Mouse (Mus musculus) forebrain, embryonic 13.5 days (tissue): Measurements from ENCODE around the gene Mymk. TPM values are rescaled to one million over a fixed set of nuclear protein-coding genes. Genes with fewer than 3 reads are reported as not detected.

Source experiments
- ATAC-seq: fragments of 200-750 bp; cut with Nextera tagmentation; 2 replicates; pipeline ENCODE4 v1.8.0; 2017
- H3K27ac ChIP-seq: fragments of 300-500 bp; sonication (generic); 2 replicates; pipeline ENCODE4 v1.5.1; 2015; ENCODE audit warnings: inconsistent platforms, mild to moderate bottlenecking, moderate library complexity
- H3K27me3 ChIP-seq: fragments of 300-500 bp; sonication (generic); 2 replicates; pipeline ENCODE4 v1.6.1; 2015; ENCODE audit warnings: mild to moderate bottlenecking, inconsistent platforms
- H3K36me3 ChIP-seq: fragments of 300-500 bp; sonication (generic); 2 replicates; pipeline ENCODE4 v1.6.1; 2015; ENCODE audit warnings: mild to moderate bottlenecking, inconsistent platforms; ENCODE audit not compliant: poor library complexity, severe bottlenecking
- H3K4me1 ChIP-seq: fragments of 300-500 bp; sonication (generic); 2 replicates; pipeline ENCODE4 v1.6.1; 2015; ENCODE audit warnings: inconsistent platforms
- H3K4me2 ChIP-seq: fragments of 300-500 bp; sonication (generic); 2 replicates; pipeline ENCODE4 v1.6.1; 2015; ENCODE audit warnings: inconsistent platforms, mild to moderate bottlenecking, moderate library complexity
- H3K4me3 ChIP-seq: fragments of 300-500 bp; sonication (generic); 2 replicates; pipeline ENCODE4 v1.5.1; 2015; ENCODE audit warnings: mild to moderate bottlenecking, inconsistent platforms
- H3K9ac ChIP-seq: fragments of 300-500 bp; sonication (generic); 2 replicates; pipeline ENCODE4 v1.6.1; 2015; ENCODE audit warnings: mild to moderate bottlenecking, inconsistent platforms
- H3K9me3 ChIP-seq: fragments of 300-500 bp; sonication (generic); replicated peaks from 2 replicates; pipeline ENCODE4 v1.6.1; 2016; ENCODE audit warnings: inconsistent platforms
- WGBS: fragments of 180-500 bp; shearing (Covaris S2); methylation state at CpG from one replicate; pipeline ENCODE4 v1.1.7; 2015; 5-methylcytosine and 5-hydroxymethylcytosine counted together
- polyA plus RNA-seq: library from polyadenylated mRNA; unstranded; fragments of >200 nt; fragmentation: Nextera tagmentation; extraction: Ambion mirVana; gene quantifications from 2 replicates; pipeline ENCODE4 v1.2.1, GENCODE M21; 2015

The Mymk gene
- polyA plus RNA-seq, 1 experiment from 2014 or later: not detected

- Histone ChIP-seq H3K27ac (no peak within 1 kb of the TSS), H3K4me1 (peaks cover 16% of the 10 kb centered on the region), H3K36me3 (no peaks in the 10 kb centered on the region), H3K4me3 (peak within 1 kb of the TSS; percentile 37), H3K9ac (peak within 1 kb of the TSS; percentile 55), H3K4me2 (peak within 1 kb of the TSS; percentile 67), H3K9me3 (no peaks in the 10 kb centered on the region), H3K27me3 (peaks cover 22% of the 10 kb centered on the region)
- WGBS: 2% methylated on average over 38 of the region's 38 CpGs
- ATAC-seq: peak; percentile 99
Observed at GRCm38 (mm10) chr2:27027618-27028436, 44.2 kb downstream of the Mymk start, which contains the start of gene Slc2a6. TSS of gene Slc2a6 (minus strand) at chr2:27027998.

- Histone ChIP-seq H3K4me2 (peak overlapping the region; percentile 67), H3K9ac (peak overlapping the region; percentile 55), H3K27me3 (peaks cover 22% of the 10 kb centered on the region), H3K36me3 (0 out of 2 replicates have a peak, but pooled peaks cover under 1% of the 10 kb centered on the region), H3K9me3 (no peaks in the 10 kb centered on the region), H3K4me3 (peak overlapping the region; percentile 37), H3K4me1 (peaks cover 16% of the 10 kb centered on the region), H3K27ac (no peak overlapping the region)
- 69% methylated on average over 10 of the region's 10 CpGs for WGBS
- no peak for ATAC-seq
Observed at GRCm38 (mm10) chr2:27026857-27027617, 44.9 kb downstream of the Mymk start.

- no peaks in the 10 kb centered on the region for H3K9me3 ChIP-seq
- H3K4me1 ChIP-seq: peaks cover 16% of the 10 kb centered on the region
- H3K36me3 ChIP-seq: 0 out of 2 replicates have a peak, but pooled peaks cover 8% of the 10 kb centered on the region
- peaks cover 22% of the 10 kb centered on the region for H3K27me3 ChIP-seq
- H3K27ac ChIP-seq: no peak overlapping the region
- H3K4me2 ChIP-seq: no peak overlapping the region
- no peak overlapping the region for H3K9ac ChIP-seq
- WGBS: 98% methylated on average over 3 of the region's 3 CpGs
- H3K4me3 ChIP-seq: no peak overlapping the region
- ATAC-seq: no peak
Observed at GRCm38 (mm10) chr2:27026332-27026731, 45.6 kb downstream of the Mymk start.

GRCm38 (mm10) chr2:27025545-27025944 is 46.4 kb downstream of the Mymk start:
- no peaks in the 10 kb centered on the region for H3K9me3 ChIP-seq
- H3K27me3 ChIP-seq: peaks cover 20% of the 10 kb centered on the region
- ATAC-seq: no peak
- WGBS: 89% methylated on average over 3 of the region's 3 CpGs
- peaks cover 16% of the 10 kb centered on the region for H3K4me1 ChIP-seq
- H3K4me3 ChIP-seq: no peak overlapping the region
- H3K9ac ChIP-seq: no peak overlapping the region
- no peak overlapping the region for H3K27ac ChIP-seq
- H3K36me3 ChIP-seq: 0 out of 2 replicates have a peak, but pooled peaks cover 9% of the 10 kb centered on the region
- H3K4me2 ChIP-seq: no peak overlapping the region

GRCm38 (mm10) chr2:27024136-27024535 is 47.8 kb downstream of the Mymk start:
- no peak for ATAC-seq
- Histone ChIP-seq H3K9ac (no peak overlapping the region), H3K4me1 (peaks cover 16% of the 10 kb centered on the region), H3K27me3 (peaks cover 10% of the 10 kb centered on the region), H3K27ac (no peak overlapping the region), H3K36me3 (peaks cover 20% of the 10 kb centered on the region), H3K4me2 (no peak overlapping the region), H3K9me3 (no peaks in the 10 kb centered on the region), H3K4me3 (no peak overlapping the region)
- 88% methylated on average over 14 of the region's 14 CpGs for WGBS

GRCm38 (mm10) chr2:27022612-27023011 is 49.4 kb downstream of the Mymk start:
- 82% methylated on average over 6 of the region's 6 CpGs for WGBS
- Histone ChIP-seq H3K9ac (no peak overlapping the region), H3K9me3 (no peaks in the 10 kb centered on the region)

GRCm38 (mm10) chr2:27021103-27021502 is 50.9 kb downstream of the Mymk start:
- Histone ChIP-seq H3K4me1 (no peaks in the 10 kb centered on the region), H3K9me3 (no peaks in the 10 kb centered on the region), H3K36me3 (peaks cover 51% of the 10 kb centered on the region), H3K4me2 (no peak overlapping the region), H3K27me3 (no peaks in the 10 kb centered on the region), H3K9ac (no peak overlapping the region), H3K4me3 (no peak overlapping the region), H3K27ac (no peak overlapping the region)
- ATAC-seq: no peak
- 74% methylated on average over 1 of the region's 1 CpGs for WGBS

More at GRCm38 (mm10) chr2:27022612-27023011, 49.4 kb downstream of the Mymk start:
- Histone ChIP-seq H3K27ac (no peak overlapping the region), H3K27me3 (peaks cover 5% of the 10 kb centered on the region; the same call in 1 of the 2 replicates), H3K4me2 (no peak overlapping the region), H3K36me3 (peaks cover 35% of the 10 kb centered on the region), H3K4me3 (no peak overlapping the region), H3K4me1 (peaks cover 10% of the 10 kb centered on the region)
- ATAC-seq: no peak

GRCm38 (mm10) chr2:27019530-27019929 is 52.4 kb downstream of the Mymk start:
- peaks cover 66% of the 10 kb centered on the region for H3K36me3 ChIP-seq
- ATAC-seq: no peak
- H3K4me3 ChIP-seq: no peak overlapping the region
- H3K9me3 ChIP-seq: no peaks in the 10 kb centered on the region
- WGBS: 96% methylated on average over 2 of the region's 2 CpGs
- no peak overlapping the region for H3K27ac ChIP-seq
- H3K4me1 ChIP-seq: no peaks in the 10 kb centered on the region
- no peaks in the 10 kb centered on the region for H3K27me3 ChIP-seq
- H3K4me2 ChIP-seq: no peak overlapping the region
- no peak overlapping the region for H3K9ac ChIP-seq

- Histone ChIP-seq H3K9ac (no peak overlapping the region), H3K36me3 (peaks cover 80% of the 10 kb centered on the region), H3K27me3 (no peaks in the 10 kb centered on the region), H3K27ac (no peak overlapping the region), H3K4me2 (no peak overlapping the region), H3K9me3 (no peaks in the 10 kb centered on the region), H3K4me1 (no peaks in the 10 kb centered on the region), H3K4me3 (no peak overlapping the region)
- ATAC-seq: peak; percentile 52; the same call in 1 of the 2 replicates
- WGBS: 59% methylated on average over 5 of the region's 5 CpGs
Observed at GRCm38 (mm10) chr2:27017802-27018201, 54.2 kb downstream of the Mymk start.

Other genes with a start within 250 kb of the Mymk start
- gene Abo, start 207.2 kb downstream of the Mymk start, polyA plus RNA-seq: not detected in 2 replicates
- 25.0 and 29.6 TPM in 2 replicates for gene Surf6, start 169.3 kb downstream of the Mymk start, polyA plus RNA-seq
- gene Med22, start 161.5 kb downstream of the Mymk start, polyA plus RNA-seq: 168 and 187 TPM in 2 replicates
- 620 and 639 TPM in 2 replicates for gene Rpl7a, start 161.4 kb downstream of the Mymk start, polyA plus RNA-seq
- 53.5 and 60.7 TPM in 2 replicates for gene Surf2, start 155.8 kb downstream of the Mymk start, polyA plus RNA-seq
- 61.0 and 64.8 TPM in 2 replicates for gene Surf1, start 155.6 kb downstream of the Mymk start, polyA plus RNA-seq
- gene Surf4, start 138.3 kb downstream of the Mymk start, polyA plus RNA-seq: 104 and 107 TPM in 2 replicates
- gene Stkld1, start 138.1 kb downstream of the Mymk start, polyA plus RNA-seq: 0.33 TPM in 1 of 2 replicates, not detected in the other
- gene Rexo4, start 107.8 kb downstream of the Mymk start, polyA plus RNA-seq: 39.5 and 40.3 TPM in 2 replicates
- 0.34 TPM in 1 of 2 replicates, not detected in the other for gene Adamts13, start 98.8 kb downstream of the Mymk start, polyA plus RNA-seq
- 115 and 125 TPM in 2 replicates for gene Cacfd1, start 62.3 kb downstream of the Mymk start, polyA plus RNA-seq
- gene Slc2a6, start 44.2 kb downstream of the Mymk start, polyA plus RNA-seq: 2.0 and 2.6 TPM in 2 replicates
- 5.7 and 7.6 TPM in 2 replicates for gene Adamtsl2, start 7.2 kb upstream of the Mymk start, polyA plus RNA-seq
- 0.76 and 1.7 TPM in 2 replicates for gene Fam163b, start 70.3 kb upstream of the Mymk start, polyA plus RNA-seq
- gene Dbh, start 93.1 kb upstream of the Mymk start, polyA plus RNA-seq: not detected in 2 replicates
- gene Sardh, start 176.2 kb upstream of the Mymk start, polyA plus RNA-seq: 2.1 and 2.4 TPM in 2 replicates